Mouse (Mus musculus) CH12.LX (cell line): ENCODE data around the gene Tbrg4.
"Not testable (repeated sequence)": the region's sequence is repeated elsewhere in the genome, so short reads cannot be mapped to it uniquely, and the experiment has no call there.

ENCODE experiments used
- CHD1 ChIP-seq: IDR thresholded peaks from 2 replicates; pipeline ENCODE4 v1.6.1; 2012; ENCODE audit warnings: low read depth, low read length, improper control_type of control experiment, inconsistent platforms
- CTCF ChIP-seq, 2 experiments: IDR thresholded peaks in 1 of 2; conservative IDR thresholded peaks in 1 of 2; 2 replicates each; pipeline ENCODE4 v1.5.1; 2011 to 2012; ENCODE audit warnings: low read depth in 2 of 2, low read length in 2 of 2, improper control_type of control experiment in 1 of 2, inconsistent platforms in 1 of 2, mild to moderate bottlenecking in 1 of 2, moderate library complexity in 1 of 2
- E2F4 ChIP-seq: IDR thresholded peaks from 2 replicates; pipeline ENCODE4 v1.6.1; 2011; ENCODE audit warnings: low read depth, low read length, improper control_type of control experiment; ENCODE audit not compliant: insufficient replicate concordance
- EP300 ChIP-seq: IDR thresholded peaks from 2 replicates; pipeline ENCODE4 v1.6.1; 2011; ENCODE audit warnings: low read length, improper control_type of control experiment
- HCFC1 ChIP-seq: IDR thresholded peaks from 2 replicates; pipeline ENCODE4 v1.6.1; 2012; ENCODE audit warnings: low read depth, mild to moderate bottlenecking, inconsistent platforms, low read length, improper control_type of control experiment
- MEF2A ChIP-seq: IDR thresholded peaks from 2 replicates; pipeline ENCODE4 v1.6.1; 2014; ENCODE audit warnings: low read depth, mild to moderate bottlenecking, inconsistent platforms, low read length, improper control_type of control experiment, borderline replicate concordance
- NRF1 ChIP-seq: IDR thresholded peaks from 2 replicates; pipeline ENCODE4 v1.6.1; 2014; ENCODE audit warnings: low read depth, mild to moderate bottlenecking, inconsistent platforms, low read length, improper control_type of control experiment, moderate library complexity
- POLR2A ChIP-seq: IDR thresholded peaks from 2 replicates; pipeline ENCODE4 v1.6.1; 2011; ENCODE audit warnings: low read depth, mild to moderate bottlenecking, improper control_type of control experiment, low read length
- POLR2AphosphoS2 ChIP-seq: IDR thresholded peaks from 2 replicates; pipeline ENCODE4 v1.6.1; 2011; ENCODE audit warnings: low read depth, low read length, improper control_type of control experiment
- TCF12 ChIP-seq: IDR thresholded peaks from 2 replicates; pipeline ENCODE4 v1.6.1; 2014; ENCODE audit warnings: low read depth, mild to moderate bottlenecking, inconsistent platforms, low read length, improper control_type of control experiment
- USF1 ChIP-seq: IDR thresholded peaks from 2 replicates; pipeline ENCODE4 v1.6.1; 2014; ENCODE audit warnings: low read depth, mild to moderate bottlenecking, inconsistent platforms, low read length, improper control_type of control experiment
- USF2 ChIP-seq: conservative IDR thresholded peaks from 2 replicates; pipeline ENCODE4 v1.6.1; 2011; ENCODE audit warnings: low read depth, low read length, improper control_type of control experiment
- ZMIZ1 ChIP-seq: IDR thresholded peaks from 2 replicates; pipeline ENCODE4 v1.6.1; 2012; ENCODE audit warnings: low read depth, mild to moderate bottlenecking, inconsistent platforms, low read length, improper control_type of control experiment

- not testable (repeated sequence) for TF ChIP-seq POLR2AphosphoS2, POLR2A, TCF12, CHD1, USF1, E2F4, USF2, NRF1, ZMIZ1, MEF2A, HCFC1, EP300
- peak; percentile 47 to 57; a peak in 3 of 4 replicates for TF ChIP-seq CTCF (conservative IDR thresholded peaks at IDR 0.05 in 1 of 2, IDR thresholded peaks at IDR 0.05 in 1 of 2; ENCODE audit: low read depth in 2 of 2, low read length in 2 of 2)
Measured at GRCm38 (mm10) chr11:6652978-6653377, 27.1 kb upstream of the Tbrg4 start.
